Mouse (Mus musculus) C2C12 (cell line): ENCODE data around the gene Slc25a13. TPM values are rescaled to one million over a fixed set of nuclear protein-coding genes. Genes with fewer than 3 reads are reported as not detected.

ENCODE experiments used
- H3K27me3 ChIP-seq: one replicate; pipeline ENCODE4 v1.6.1; 2011; ENCODE audit not compliant: control insufficient read depth, insufficient read depth, insufficient read length
- H3K36me3 ChIP-seq: one replicate; pipeline ENCODE4 v1.6.1; 2011; ENCODE audit not compliant: control insufficient read depth, insufficient read depth
- H3K4me3 ChIP-seq: one replicate; pipeline ENCODE4 v1.5.1; 2011; ENCODE audit warnings: mild to moderate bottlenecking, control low read depth; ENCODE audit not compliant: poor library complexity, insufficient read depth, severe bottlenecking
- H3K79me2 ChIP-seq: one replicate; pipeline ENCODE4 v1.6.1; 2011; ENCODE audit not compliant: control insufficient read depth, insufficient read depth
- H3K79me3 ChIP-seq: one replicate; pipeline ENCODE4 v1.6.1; 2011; ENCODE audit warnings: low read depth, control low read depth
- H3ac ChIP-seq: one replicate; pipeline ENCODE3; 2011; ENCODE audit warnings: low read depth; ENCODE audit not compliant: control insufficient read depth, insufficient read length
- CEBPB ChIP-seq: IDR thresholded peaks from one replicate; pipeline ENCODE4 v1.6.1; 2011; ENCODE audit warnings: low read depth, mild to moderate bottlenecking, control low read depth, moderate library complexity
- CTCF ChIP-seq: IDR thresholded peaks from one replicate; pipeline ENCODE4 v1.5.1; 2011; ENCODE audit not compliant: control insufficient read depth, insufficient read depth, insufficient read length
- FOSL1 ChIP-seq: IDR thresholded peaks from one replicate; pipeline ENCODE4 v1.8.0; 2011; ENCODE audit warnings: mild to moderate bottlenecking, low read length; ENCODE audit not compliant: poor library complexity, insufficient read depth, severe bottlenecking
- MAX ChIP-seq: IDR thresholded peaks from one replicate; pipeline ENCODE4 v1.6.1; 2011; ENCODE audit warnings: mild to moderate bottlenecking, control low read depth
- MYOD1 ChIP-seq: IDR thresholded peaks from one replicate; pipeline ENCODE4 v1.6.1; 2011; ENCODE audit warnings: low read depth; ENCODE audit not compliant: control insufficient read depth, insufficient read length
- MYOG ChIP-seq: IDR thresholded peaks from one replicate; pipeline ENCODE4 v1.6.1; 2011; ENCODE audit not compliant: control insufficient read depth, insufficient read length; ENCODE audit errors: extremely low read depth
- USF1 ChIP-seq: IDR thresholded peaks from one replicate; pipeline ENCODE4 v1.6.1; 2011; ENCODE audit warnings: low read depth, mild to moderate bottlenecking, control low read depth, moderate library complexity
- polyA plus RNA-seq: library from polyadenylated mRNA; unstranded; fragments of >200 nt; fragmentation: generic; extraction: Trizol; gene quantifications from one replicate; pipeline ENCODE4 v1.2.1, GENCODE M21; 2012; ENCODE audit warnings: missing spikeins

Slc25a13 gene
- polyA plus RNA-seq, 1 experiment = 0.69 TPM

GRCm38 (mm10) chr6:6133556-6134050 lies 83.4 kb downstream of the Slc25a13 start:
- Histone ChIP-seq H3K27me3 (no peaks in the 10 kb centered on the region), H3K79me2 (no peaks in the 10 kb centered on the region), H3K4me3 (no peak overlapping the region), H3K79me3 (no peaks in the 10 kb centered on the region), H3ac (no peak overlapping the region), H3K36me3 (no peaks in the 10 kb centered on the region)
- TF ChIP-seq MAX (no peak), MYOD1 (no peak), USF1 (no peak), FOSL1 (no peak), MYOG (no peak)

GRCm38 (mm10) chr6:6132047-6132446 lies 84.9 kb downstream of the Slc25a13 start:
- H3K27me3 ChIP-seq = no peaks in the 10 kb centered on the region
- no peak overlapping the region for H3K4me3 ChIP-seq
- no peak overlapping the region for H3ac ChIP-seq
- no peaks in the 10 kb centered on the region for H3K79me3 ChIP-seq
- H3K36me3 ChIP-seq = no peaks in the 10 kb centered on the region
- no peaks in the 10 kb centered on the region for H3K79me2 ChIP-seq
- TF ChIP-seq CEBPB (no peak), USF1 (no peak), MYOG (no peak), FOSL1 (no peak), MYOD1 (no peak), CTCF (no peak), MAX (no peak)

- no peak for TF ChIP-seq MYOD1
- TF ChIP-seq CEBPB = no peak
- TF ChIP-seq FOSL1 = no peak
- TF ChIP-seq MAX = no peak
- TF ChIP-seq CTCF = no peak
- TF ChIP-seq MYOG = no peak
- TF ChIP-seq USF1 = no peak
These were observed 91.4 kb downstream of the Slc25a13 start for GRCm38 (mm10) chr6:6125620-6126019.

GRCm38 (mm10) chr6:6121904-6122303 lies 95.1 kb downstream of the Slc25a13 start:
- TF ChIP-seq USF1 (no peak), FOSL1 (no peak), MYOD1 (no peak), CEBPB (no peak), CTCF (no peak), MYOG (no peak), MAX (no peak)
- Histone ChIP-seq H3K27me3 (no peaks in the 10 kb centered on the region), H3K36me3 (no peaks in the 10 kb centered on the region), H3ac (no peak overlapping the region), H3K79me3 (no peaks in the 10 kb centered on the region), H3K4me3 (no peak overlapping the region), H3K79me2 (no peaks in the 10 kb centered on the region)

More at GRCm38 (mm10) chr6:6125620-6126019, 91.4 kb downstream of the Slc25a13 start:
- H3ac ChIP-seq = no peak overlapping the region
- no peaks in the 10 kb centered on the region for H3K36me3 ChIP-seq
- H3K79me3 ChIP-seq = no peaks in the 10 kb centered on the region
- no peak overlapping the region for H3K4me3 ChIP-seq
- H3K79me2 ChIP-seq = no peaks in the 10 kb centered on the region
- H3K27me3 ChIP-seq = no peaks in the 10 kb centered on the region

GRCm38 (mm10) chr6:6120841-6121240 lies 96.1 kb downstream of the Slc25a13 start:
- TF ChIP-seq MAX (no peak), MYOD1 (no peak), USF1 (no peak), CTCF (no peak), FOSL1 (no peak), CEBPB (no peak), MYOG (no peak)

GRCm38 (mm10) chr6:6115771-6116170 lies 101.2 kb downstream of the Slc25a13 start:
- Histone ChIP-seq H3K27me3 (no peaks in the 10 kb centered on the region), H3K36me3 (no peaks in the 10 kb centered on the region), H3K79me2 (no peaks in the 10 kb centered on the region), H3ac (no peak overlapping the region), H3K79me3 (no peaks in the 10 kb centered on the region), H3K4me3 (no peak overlapping the region)
- no peak for TF ChIP-seq CTCF
- TF ChIP-seq CEBPB = no peak
- TF ChIP-seq FOSL1 = no peak
- no peak for TF ChIP-seq USF1
- TF ChIP-seq MYOD1 = no peak
- no peak for TF ChIP-seq MYOG
- no peak for TF ChIP-seq MAX

More at GRCm38 (mm10) chr6:6120841-6121240, 96.1 kb downstream of the Slc25a13 start:
- Histone ChIP-seq H3K4me3 (no peak overlapping the region), H3K79me3 (no peaks in the 10 kb centered on the region), H3ac (no peak overlapping the region), H3K79me2 (no peaks in the 10 kb centered on the region), H3K36me3 (no peaks in the 10 kb centered on the region), H3K27me3 (no peaks in the 10 kb centered on the region)
